In the genomic region with DNA sequence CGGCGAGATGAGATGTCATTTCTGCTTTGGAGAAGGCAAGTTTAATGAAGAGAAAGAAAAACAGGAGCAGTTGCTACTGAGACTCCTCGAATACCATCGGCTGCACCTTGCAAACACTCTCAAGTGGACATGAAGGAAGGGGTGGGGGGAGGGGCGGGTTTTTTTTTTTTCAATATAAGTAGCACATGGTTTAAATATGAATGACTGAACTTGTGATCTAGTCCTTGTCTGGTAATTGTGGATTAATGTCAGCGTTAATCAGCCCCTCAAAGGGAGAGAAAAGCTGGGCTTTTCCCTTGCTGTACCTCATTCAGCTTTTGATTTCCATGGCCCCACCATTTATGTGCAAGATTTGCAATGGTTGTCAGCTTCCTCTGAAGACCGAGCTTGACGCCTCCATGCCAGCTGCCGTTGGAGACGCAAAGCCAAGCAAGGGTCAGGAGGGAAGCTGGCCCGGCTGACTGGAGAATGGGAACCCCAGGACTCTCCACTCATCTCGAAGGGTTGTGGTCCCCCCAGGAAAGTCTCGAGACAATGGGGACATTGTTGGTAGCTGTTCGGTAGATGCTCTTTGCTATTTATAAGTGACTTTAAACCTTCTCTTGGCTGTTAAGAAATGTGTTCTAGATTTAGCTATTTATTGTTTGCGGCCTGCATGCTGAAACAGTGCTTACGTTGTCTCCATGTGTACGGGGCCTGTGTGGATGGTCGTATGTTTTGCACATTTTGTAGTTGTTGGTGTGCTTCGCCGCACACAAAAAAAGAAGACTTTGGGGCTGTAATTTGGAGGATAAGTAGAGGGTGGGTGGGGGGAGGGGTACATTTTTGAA, we compare ENCODE assay signal across 13 mouse cellular contexts. TPM values are rescaled to one million over a fixed set of nuclear protein-coding genes. Genes with fewer than 3 reads are reported as not detected.
DNase-seq lines count a peak whose midpoint lies in the region; ATAC-seq and TF ChIP-seq lines count a peak whose summit lies in the region.
"Had no signal": no experiment of that assay in that cellular context is flagged by ENCODE, and none has a peak within 500 bp of the region (broad histone marks: within the 10 kb centered on the region; RNA-seq: fewer than 3 reads in every experiment).

No protein-coding gene starts in this region.

- no peak overlapping the region for H3K9ac ChIP-seq in hindbrain, embryonic 14.5 days
- no peak overlapping the region for H3K9ac ChIP-seq in midbrain, postnatal 0 days (replicated peaks; ENCODE audit: low read length, poor library complexity, severe bottlenecking)
- H3K9ac ChIP-seq: liver, embryonic 15.5 days; stomach, embryonic 15.5 days had no signal

- peak overlapping the region; percentile 87 for H3K27ac ChIP-seq in forebrain, embryonic 10.5 days
- peak overlapping the region; percentile 35 for H3K27ac ChIP-seq in hindbrain, embryonic 14.5 days
- peak overlapping the region; percentile 18; the same call in 1 of the 2 replicates for H3K27ac ChIP-seq in midbrain, postnatal 0 days (ENCODE audit: low read depth, low read length)
- H3K27ac ChIP-seq: liver, embryonic 15.5 days; stomach, embryonic 15.5 days had no signal

- H3K4me2 ChIP-seq in hindbrain, embryonic 14.5 days (replicated peaks) = peak overlapping the region; percentile 82
- no peak overlapping the region; the same call in 1 of the 2 replicates for H3K4me2 ChIP-seq in midbrain, postnatal 0 days (ENCODE audit: low read depth, low read length, poor library complexity, severe bottlenecking)
- H3K4me2 ChIP-seq: liver, embryonic 15.5 days; stomach, embryonic 15.5 days had no signal

- 0 out of 2 replicates have a peak, but pooled peaks have one; percentile 29 for ATAC-seq in hindbrain, embryonic 14.5 days (ENCODE audit: low FRiP score)
- ATAC-seq in midbrain, postnatal 0 days (ENCODE audit: low FRiP score) = no peak
- ATAC-seq in erythroblast, adult 5-6 weeks (replicated peaks; ENCODE audit: low FRiP score, poor library complexity, severe bottlenecking) = no peak

- peak; percentile 77 for DNase-seq in embryo, embryonic 10.5 days (ENCODE audit: low spot score)
- no peak for DNase-seq in forebrain, embryonic 10.5 days (ENCODE audit: extremely low spot score, low spot score)
- DNase-seq in hindbrain, embryonic 14.5 days (ENCODE audit: low spot score) = no peak
- peak; percentile 69 for DNase-seq in midbrain, postnatal 0 days (ENCODE audit: low spot score)
- DNase-seq in urinary bladder, adult 2 months (ENCODE audit: low spot score) = no peak
- no peak for DNase-seq in yolk sac, embryonic 10.5 days (ENCODE audit: low spot score)
- no peak for DNase-seq in layer of hippocampus, postnatal 14 days (ENCODE audit: low spot score in 2 of 2)
- DNase-seq: adrenal gland, adult 8-10 months; kidney, postnatal 36 days had no signal

- no peak overlapping the region for H3K4me3 ChIP-seq in forebrain, embryonic 10.5 days
- no peak overlapping the region for H3K4me3 ChIP-seq in hindbrain, embryonic 14.5 days (replicated peaks; ENCODE audit: low read length)
- H3K4me3 ChIP-seq in midbrain, postnatal 0 days (ENCODE audit: low read depth, low read length) = no peak overlapping the region
- H3K4me3 ChIP-seq: liver, embryonic 15.5 days; stomach, embryonic 15.5 days had no signal

- WGBS in forebrain, embryonic 10.5 days = 41% methylated on average over 20 of the region's 20 CpGs
- 24% methylated on average over 20 of the region's 20 CpGs for WGBS in hindbrain, embryonic 14.5 days
- WGBS in midbrain, postnatal 0 days = 24% methylated on average over 20 of the region's 20 CpGs

- no peaks in the 10 kb centered on the region for H3K27me3 ChIP-seq in forebrain, embryonic 10.5 days (ENCODE audit: poor library complexity, severe bottlenecking)
- no peaks in the 10 kb centered on the region for H3K27me3 ChIP-seq in hindbrain, embryonic 14.5 days (ENCODE audit: control insufficient read depth, insufficient read depth, low read length)
- no peaks in the 10 kb centered on the region for H3K27me3 ChIP-seq in midbrain, postnatal 0 days (ENCODE audit: insufficient read depth, low read length)
- H3K27me3 ChIP-seq: CH12.LX; liver, embryonic 15.5 days; stomach, embryonic 15.5 days had no signal

- peaks cover 78% of the 10 kb centered on the region for H3K36me3 ChIP-seq in forebrain, embryonic 10.5 days (replicated peaks)
- H3K36me3 ChIP-seq in hindbrain, embryonic 14.5 days (replicated peaks; ENCODE audit: control insufficient read depth, insufficient read depth) = peaks cover 65% of the 10 kb centered on the region
- H3K36me3 ChIP-seq in midbrain, postnatal 0 days (ENCODE audit: insufficient read depth, low read length) = peaks cover 20% of the 10 kb centered on the region

- H3K4me1 ChIP-seq in forebrain, embryonic 10.5 days = peaks cover 100% of the 10 kb centered on the region
- peaks cover 69% of the 10 kb centered on the region for H3K4me1 ChIP-seq in hindbrain, embryonic 14.5 days (replicated peaks; ENCODE audit: control insufficient read depth, insufficient read depth, low read length)
- peaks cover 27% of the 10 kb centered on the region for H3K4me1 ChIP-seq in midbrain, postnatal 0 days (ENCODE audit: insufficient read depth, low read length)

- TF ChIP-seq CTCF in midbrain, postnatal 0 days (IDR thresholded peaks at IDR 0.05) = no peak

- H3K9me3 ChIP-seq in forebrain, embryonic 10.5 days = no peaks in the 10 kb centered on the region
- no peaks in the 10 kb centered on the region for H3K9me3 ChIP-seq in hindbrain, embryonic 14.5 days (ENCODE audit: control insufficient read depth, low read length)
- no peaks in the 10 kb centered on the region for H3K9me3 ChIP-seq in midbrain, postnatal 0 days (ENCODE audit: low read length)
- H3K9me3 ChIP-seq: liver, embryonic 15.5 days; stomach, embryonic 15.5 days had no signal

RNA-seq across cellular contexts. Expression of gene Enc1, which starts 9.9 kb away (rescaled TPM):
- 7.8 and 10.0 TPM in 2 replicates for polyA plus RNA-seq in forebrain, embryonic 10.5 days (2016; fragmentation: Nextera tagmentation; extraction: Ambion mirVana)
- polyA plus RNA-seq in hindbrain, embryonic 14.5 days (2014; fragmentation: Nextera tagmentation; extraction: Ambion mirVana) = 80.5 and 82.4 TPM in 2 replicates
- 326 and 348 TPM in 2 replicates for total RNA-seq in midbrain, postnatal 0 days (2014; rRNA removed)
- 54.0 and 54.2 TPM in 2 replicates for polyA plus RNA-seq in midbrain, postnatal 0 days (2015; fragmentation: Nextera tagmentation; extraction: Ambion mirVana)
- 7.4 and 9.3 TPM in 2 replicates for polyA plus RNA-seq in urinary bladder, adult 2 months (2012; rRNA removed)
- 0.21 TPM in 1 of 2 replicates, not detected in the other for total RNA-seq in erythroblast, adult 5-6 weeks (2015; ENCODE audit: low replicate concordance)
- 0.17 and 0.56 TPM in 2 replicates for total RNA-seq in erythroblast, adult 5-6 weeks (2017; ENCODE audit: low replicate concordance)
- total RNA-seq in layer of hippocampus, postnatal 14 days (2021) = 100 to 1,000 TPM; 582 to 626 TPM

RNA-seq across cellular contexts. Expression of gene Hexb, which starts 52.6 kb away (rescaled TPM):
- 18.4 and 20.5 TPM in 2 replicates for polyA plus RNA-seq in forebrain, embryonic 10.5 days (2016; fragmentation: Nextera tagmentation; extraction: Ambion mirVana)
- polyA plus RNA-seq in hindbrain, embryonic 14.5 days (2014; fragmentation: Nextera tagmentation; extraction: Ambion mirVana) = 45.3 and 50.7 TPM in 2 replicates
- total RNA-seq in midbrain, postnatal 0 days (2014; rRNA removed) = 55.1 and 70.5 TPM in 2 replicates
- polyA plus RNA-seq in midbrain, postnatal 0 days (2015; fragmentation: Nextera tagmentation; extraction: Ambion mirVana) = 57.7 and 59.7 TPM in 2 replicates
- 99.2 and 113 TPM in 2 replicates for polyA plus RNA-seq in urinary bladder, adult 2 months (2012; rRNA removed)
- 43.3 and 54.6 TPM in 2 replicates for total RNA-seq in erythroblast, adult 5-6 weeks (2015; ENCODE audit: low replicate concordance)
- total RNA-seq in erythroblast, adult 5-6 weeks (2017; ENCODE audit: low replicate concordance) = 18.8 and 34.1 TPM in 2 replicates
- 100 to 1,000 TPM; 111 to 112 TPM for total RNA-seq in layer of hippocampus, postnatal 14 days (2021)

Comparison
In these comparisons a context has a peak if more than half of its experiments do, and no peak if none do; other contexts are left out.
1. DNase-seq: peak in embryo, embryonic 10.5 days (single experiment) and midbrain, postnatal 0 days (single experiment); none in forebrain, embryonic 10.5 days (single experiment), hindbrain, embryonic 14.5 days (single experiment), urinary bladder, adult 2 months (single experiment), yolk sac, embryonic 10.5 days (single experiment) and layer of hippocampus, postnatal 14 days (0 of 2).
2. H3K27ac ChIP-seq: peak in every context shown above with its lines; median percentile 87 in forebrain, embryonic 10.5 days; 35 in hindbrain, embryonic 14.5 days; 18 in midbrain, postnatal 0 days.